Mouse (Mus musculus) megakaryocyte, embryonic 14.5 days (primary cell): ENCODE measurements at regions not wholly inside any gene's neighbourhood (a gene's known extent, or its start where the extent isn't known, plus 50 kb on each side); places are given as distances from the start of the nearest gene placed in this dataset.

Experiments
- FLI1 ChIP-seq: IDR thresholded peaks from 2 replicates; pipeline ENCODE4 v1.6.1; 2012; ENCODE audit warnings: low read length, inconsistent platforms, mixed read lengths
- GATA1 ChIP-seq: IDR thresholded peaks from 3 replicates; pipeline ENCODE4 v1.6.1; 2012; ENCODE audit warnings: mixed read lengths, low read length, inconsistent platforms, borderline replicate concordance

- TF ChIP-seq GATA1 (no peak), FLI1 (no peak)
These were observed 132.9 kb upstream of the Intu start for GRCm38 (mm10) chr3:40398184-40398583.
